Mouse (Mus musculus) heart, embryonic 12.5 days (tissue): ENCODE data around the gene Cd72. TPM values are rescaled to one million over a fixed set of nuclear protein-coding genes. Genes with fewer than 3 reads are reported as not detected.

Experiments
- ATAC-seq: fragments of 200-750 bp; cut with Nextera tagmentation; 2 replicates; pipeline ENCODE4 v1.8.0; 2017; ENCODE audit warnings: moderate TSS enrichment, moderate library complexity; ENCODE audit not compliant: insufficient number of reproducible peaks, low FRiP score
- H3K27ac ChIP-seq: fragments of 300-500 bp; sonication (generic); 2 replicates; pipeline ENCODE4 v1.5.1; 2016; ENCODE audit warnings: mild to moderate bottlenecking, moderate library complexity; ENCODE audit not compliant: poor library complexity, severe bottlenecking
- H3K27me3 ChIP-seq: fragments of 300-500 bp; sonication (generic); replicated peaks from 2 replicates; pipeline ENCODE4 v1.6.1; 2016; ENCODE audit warnings: mild to moderate bottlenecking, moderate library complexity
- H3K36me3 ChIP-seq: fragments of 300-500 bp; sonication (generic); 2 replicates; pipeline ENCODE4 v1.6.1; 2016; ENCODE audit warnings: mild to moderate bottlenecking, moderate library complexity
- H3K4me1 ChIP-seq: fragments of 300-500 bp; sonication (generic); replicated peaks from 2 replicates; pipeline ENCODE4 v1.6.1; 2016; ENCODE audit warnings: mild to moderate bottlenecking
- H3K4me2 ChIP-seq: fragments of 300-500 bp; sonication (generic); 2 replicates; pipeline ENCODE4 v1.6.1; 2016; ENCODE audit warnings: mild to moderate bottlenecking, moderate library complexity
- H3K4me3 ChIP-seq: fragments of 300-500 bp; sonication (generic); 2 replicates; pipeline ENCODE4 v1.5.1; 2016; ENCODE audit warnings: mild to moderate bottlenecking
- H3K9ac ChIP-seq: fragments of 300-500 bp; sonication (generic); 2 replicates; pipeline ENCODE4 v1.6.1; 2016; ENCODE audit warnings: mild to moderate bottlenecking, moderate library complexity
- H3K9me3 ChIP-seq: fragments of 300-500 bp; sonication (generic); replicated peaks from 2 replicates; pipeline ENCODE4 v1.6.1; 2016; ENCODE audit warnings: mild to moderate bottlenecking, moderate library complexity
- WGBS: fragments of 180-500 bp; shearing (Covaris S2); methylation state at CpG from one replicate; pipeline ENCODE4 v1.1.7; 2016; 5-methylcytosine and 5-hydroxymethylcytosine counted together
- polyA plus RNA-seq: library from polyadenylated mRNA; unstranded; fragments of >200 nt; fragmentation: Nextera tagmentation; extraction: Ambion mirVana; gene quantifications from 2 replicates; pipeline ENCODE4 v1.2.1, GENCODE M21; 2016

Gene Cd72
- polyA plus RNA-seq, result 0.82 and 2.0 TPM in 2 replicates

DNA sequence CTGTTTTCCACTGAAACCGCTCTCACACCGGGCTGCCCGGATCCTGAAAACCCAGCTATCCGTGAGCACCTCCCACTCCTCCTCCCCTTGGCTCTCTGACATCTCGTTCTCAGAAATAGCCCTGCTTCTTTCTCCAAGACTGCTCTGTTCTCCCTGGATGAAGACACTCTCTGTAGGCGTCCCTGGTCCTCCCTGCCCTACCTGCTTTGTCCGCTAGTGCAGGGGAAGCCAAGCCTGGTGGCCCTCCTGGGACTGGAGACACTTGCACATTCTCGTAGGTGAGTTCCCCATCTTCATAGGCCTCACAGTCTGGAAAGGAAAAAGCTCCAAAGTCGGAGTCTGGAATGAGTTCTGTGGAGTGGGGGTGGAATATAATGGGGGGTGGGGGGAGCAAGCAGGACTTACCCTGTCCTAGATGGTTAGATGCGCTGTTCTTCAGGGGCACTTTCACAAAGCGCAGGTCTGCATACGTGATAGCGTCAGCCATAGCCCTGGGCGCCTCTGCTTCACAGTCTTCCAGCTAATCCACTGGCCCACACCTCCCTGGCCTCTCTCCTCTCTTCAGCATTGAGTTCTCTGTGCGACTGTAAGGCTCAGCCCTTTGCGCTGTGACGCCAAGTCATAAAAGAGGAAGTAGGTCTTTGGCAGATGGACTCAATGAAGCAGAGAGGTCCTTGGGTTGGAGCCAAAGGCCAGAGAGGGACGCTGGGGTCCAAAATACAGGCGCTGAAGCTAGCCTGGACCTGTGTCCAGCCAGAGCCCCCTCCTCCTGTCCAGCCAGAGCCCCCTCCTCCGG lies at the start of gene Cd72:
Gene Cd72 (minus strand): TSS at position 588 of the 796 bp plus-strand sequence.
- ATAC-seq, result no peak
- peak within 1 kb of the TSS; percentile 71 for H3K4me2 ChIP-seq
- H3K9me3 ChIP-seq, result no peaks in the 10 kb centered on the region
- H3K36me3 ChIP-seq, result no peaks in the 10 kb centered on the region
- WGBS, result 26% methylated on average over 20 of the region's 20 CpGs
- peak within 1 kb of the TSS; percentile 48; the same call in 1 of the 2 replicates for H3K9ac ChIP-seq
- H3K4me3 ChIP-seq, result peak within 1 kb of the TSS; percentile 35
- H3K27ac ChIP-seq, result no peak within 1 kb of the TSS
- peaks cover 30% of the 10 kb centered on the region for H3K4me1 ChIP-seq
- H3K27me3 ChIP-seq, result peaks cover 53% of the 10 kb centered on the region

DNA sequence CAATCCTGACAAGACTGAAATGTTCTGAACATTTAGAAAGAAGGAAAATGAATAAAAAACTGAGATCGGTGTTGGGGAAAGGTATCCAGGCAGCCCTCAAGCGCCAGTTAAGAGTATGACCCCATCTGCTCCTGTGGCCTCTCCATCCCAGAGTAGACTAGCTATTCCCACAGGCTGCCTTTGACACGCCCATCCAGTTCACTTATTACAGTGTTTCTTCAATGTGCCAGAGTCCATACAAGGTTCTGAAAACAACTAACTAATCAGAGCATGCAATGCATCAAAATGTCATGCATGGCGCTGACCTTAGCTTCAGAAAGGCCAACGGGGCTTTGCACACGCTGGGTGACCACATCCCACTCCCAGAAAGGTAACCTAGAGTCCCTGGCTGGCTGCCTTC lies 49.1 kb upstream of the Cd72 start:
- Histone ChIP-seq H3K27me3 (peaks cover 9% of the 10 kb centered on the region), H3K4me1 (peaks cover 18% of the 10 kb centered on the region), H3K4me3 (no peak overlapping the region), H3K4me2 (no peak overlapping the region), H3K9ac (no peak overlapping the region), H3K9me3 (no peaks in the 10 kb centered on the region), H3K36me3 (no peaks in the 10 kb centered on the region), H3K27ac (no peak overlapping the region)
- WGBS, result 76% methylated on average over 6 of the region's 6 CpGs
- ATAC-seq, result no peak

DNA sequence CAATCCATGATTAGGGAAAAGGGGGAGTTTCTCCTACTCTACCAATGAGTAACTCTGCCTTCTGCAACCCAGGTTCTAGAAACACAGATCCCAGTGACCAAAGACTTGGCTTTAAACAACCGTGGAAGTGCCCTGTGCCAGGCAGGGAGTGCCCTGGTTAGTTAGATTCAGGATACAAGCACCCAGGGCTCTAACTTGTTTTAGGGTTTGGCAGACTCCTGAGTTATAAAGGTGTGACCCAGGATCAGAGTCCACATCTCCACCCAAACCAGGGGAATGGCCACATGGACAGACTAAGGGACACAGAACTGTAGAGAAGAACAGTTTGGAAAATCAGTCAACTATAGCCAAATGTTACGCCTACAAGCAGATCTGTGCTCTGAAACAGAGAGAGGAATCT lies 48.6 kb upstream of the Cd72 start:
- no peak overlapping the region for H3K4me3 ChIP-seq
- H3K4me2 ChIP-seq, result no peak overlapping the region
- no peak for ATAC-seq
- H3K27ac ChIP-seq, result no peak overlapping the region
- H3K27me3 ChIP-seq, result peaks cover 9% of the 10 kb centered on the region
- H3K9me3 ChIP-seq, result no peaks in the 10 kb centered on the region
- WGBS, result 70% methylated on average over 2 of the region's 2 CpGs
- H3K9ac ChIP-seq, result no peak overlapping the region
- peaks cover 20% of the 10 kb centered on the region for H3K4me1 ChIP-seq
- H3K36me3 ChIP-seq, result no peaks in the 10 kb centered on the region

DNA sequence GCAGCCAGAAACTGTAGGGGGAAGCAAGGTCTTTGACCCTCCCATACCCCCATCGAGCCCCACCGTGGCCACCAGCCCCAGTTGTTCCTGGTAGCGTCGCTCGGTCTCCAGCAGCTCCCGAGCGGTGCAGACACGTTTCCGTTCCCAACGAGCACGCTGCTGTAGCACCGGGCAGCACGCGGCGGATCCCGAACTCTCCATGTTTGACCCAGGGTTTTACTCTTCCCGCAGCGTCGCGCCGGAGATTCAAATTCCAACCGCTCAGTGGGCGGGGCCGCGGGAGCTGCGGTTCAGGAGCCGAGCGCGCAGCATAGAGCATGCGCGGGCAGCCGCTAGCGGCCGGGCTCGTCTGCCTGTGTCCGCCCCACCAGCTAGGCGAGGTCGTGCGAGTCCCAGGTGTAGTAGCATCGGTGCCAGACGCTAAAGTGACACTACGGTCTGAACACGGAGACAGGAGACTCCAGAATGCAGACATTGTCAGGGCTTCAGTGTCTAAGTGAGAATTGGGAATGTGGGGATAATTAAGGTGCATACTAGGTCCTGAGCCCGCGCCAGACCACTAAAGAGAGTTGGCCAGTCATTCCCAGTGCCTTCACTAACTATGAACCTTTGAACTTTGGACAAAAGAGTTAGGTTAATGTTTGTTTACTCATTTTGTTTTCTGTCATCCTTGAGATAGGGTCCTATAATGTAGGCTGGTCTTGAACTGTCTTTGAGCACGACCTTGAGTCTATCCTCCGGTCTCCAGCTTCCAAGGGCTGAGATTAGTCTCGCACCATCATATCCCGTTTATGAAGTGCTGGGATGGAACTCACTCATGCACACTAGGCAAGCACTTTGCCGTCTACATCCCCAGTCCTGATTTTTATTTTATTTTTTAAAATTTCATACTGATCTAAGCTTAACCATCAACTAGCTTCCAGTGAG lies 45.2 kb upstream of the Cd72 start, which contains the start of gene Arhgef39:
Gene Arhgef39 (minus strand): TSS at position 289 of the 927 bp plus-strand sequence.
- H3K9ac ChIP-seq, result peak within 1 kb of the TSS; percentile 75
- ATAC-seq, result peak; percentile 89

DNA sequence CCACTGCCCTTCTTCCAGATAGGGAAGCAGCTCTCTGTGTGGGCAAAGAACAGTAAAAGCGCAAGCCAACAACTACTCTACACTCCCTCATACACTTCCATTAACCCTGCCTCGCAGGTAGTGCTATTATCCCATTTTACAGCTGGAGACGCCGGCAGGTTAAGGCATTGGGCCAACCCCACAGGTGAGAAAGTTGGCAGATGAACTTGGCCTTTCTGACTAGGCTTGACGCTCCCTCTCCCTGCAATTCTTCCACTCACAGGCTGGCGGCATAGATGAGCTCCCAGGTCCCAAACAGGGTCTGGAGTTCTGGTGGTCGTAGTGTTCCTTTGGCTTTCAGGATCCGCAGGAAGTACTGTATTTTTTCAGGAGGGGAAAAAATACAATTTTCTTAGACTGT lies 44.6 kb upstream of the Cd72 start:
- peak; percentile 65 for ATAC-seq
- H3K27ac ChIP-seq, result peak overlapping the region; percentile 52; the same call in 1 of the 2 replicates

More for the DNA sequence above, 45.2 kb upstream of the Cd72 start, which contains the start of gene Arhgef39:
- peaks cover 19% of the 10 kb centered on the region for H3K36me3 ChIP-seq
- 7% methylated on average over 50 of the region's 50 CpGs for WGBS
- H3K4me2 ChIP-seq, result peak within 1 kb of the TSS; percentile 80
- H3K9me3 ChIP-seq, result no peaks in the 10 kb centered on the region
- peak within 1 kb of the TSS; percentile 52; the same call in 1 of the 2 replicates for H3K27ac ChIP-seq
- H3K4me3 ChIP-seq, result peak within 1 kb of the TSS; percentile 67
- H3K27me3 ChIP-seq, result no peaks in the 10 kb centered on the region
- H3K4me1 ChIP-seq, result peaks cover 43% of the 10 kb centered on the region

DNA sequence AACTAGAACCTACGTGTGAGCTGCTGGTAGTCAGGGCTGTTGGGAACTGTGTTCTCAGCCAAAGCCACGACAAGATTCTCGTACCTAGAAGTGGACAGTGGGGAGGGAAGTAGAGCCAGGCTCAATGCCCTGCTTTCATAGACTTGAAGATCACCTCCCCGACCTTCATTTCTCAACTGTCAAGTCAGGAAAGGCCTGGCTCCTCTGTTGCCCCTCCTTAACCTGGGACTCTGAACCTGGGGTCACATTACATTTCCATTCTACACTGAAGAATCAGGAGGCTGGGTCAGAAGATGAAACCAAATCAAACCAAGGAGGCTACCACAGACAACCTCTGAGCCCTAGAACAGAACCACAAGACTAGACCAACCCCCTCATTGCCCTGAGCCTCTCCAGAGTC lies 43.5 kb upstream of the Cd72 start:
- Histone ChIP-seq H3K4me3 (peak overlapping the region; percentile 67), H3K9ac (peak overlapping the region; percentile 75), H3K27ac (no peak overlapping the region), H3K4me1 (peaks cover 50% of the 10 kb centered on the region), H3K36me3 (peaks cover 19% of the 10 kb centered on the region), H3K27me3 (no peaks in the 10 kb centered on the region), H3K9me3 (no peaks in the 10 kb centered on the region), H3K4me2 (peak overlapping the region; percentile 80)
- WGBS, result 63% methylated on average over 4 of the region's 4 CpGs
- ATAC-seq, result no peak

More for the DNA sequence above, 44.6 kb upstream of the Cd72 start:
- peaks cover 49% of the 10 kb centered on the region for H3K4me1 ChIP-seq
- WGBS, result 10% methylated on average over 8 of the region's 8 CpGs
- H3K4me2 ChIP-seq, result peak overlapping the region; percentile 80
- peak overlapping the region; percentile 75 for H3K9ac ChIP-seq
- H3K36me3 ChIP-seq, result peaks cover 19% of the 10 kb centered on the region
- no peaks in the 10 kb centered on the region for H3K9me3 ChIP-seq
- H3K4me3 ChIP-seq, result peak overlapping the region; percentile 67
- H3K27me3 ChIP-seq, result no peaks in the 10 kb centered on the region

DNA sequence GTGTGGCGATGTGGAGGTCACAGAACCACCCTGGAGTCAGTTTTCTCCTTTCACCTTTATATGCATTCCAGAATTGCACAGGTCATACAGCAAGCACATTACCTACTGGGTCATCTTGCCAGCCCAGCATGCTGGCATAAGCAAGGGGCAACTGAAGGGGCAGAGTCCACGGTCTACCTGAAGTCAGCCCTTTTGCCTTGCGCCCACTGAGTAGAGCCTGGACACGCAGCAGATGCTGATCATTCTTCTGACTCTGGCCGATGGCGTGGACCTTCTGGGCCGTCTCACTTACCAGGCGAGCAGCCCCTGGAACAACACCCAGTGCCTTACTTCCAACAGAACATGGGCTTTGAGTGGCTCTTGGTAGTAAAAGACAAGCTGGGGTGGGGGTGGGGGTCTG lies 43.0 kb upstream of the Cd72 start:
- H3K4me2 ChIP-seq, result peak overlapping the region; percentile 80
- H3K27me3 ChIP-seq, result no peaks in the 10 kb centered on the region
- peak overlapping the region; percentile 75; the same call in 1 of the 2 replicates for H3K9ac ChIP-seq
- no peak overlapping the region for H3K27ac ChIP-seq
- WGBS, result 83% methylated on average over 8 of the region's 8 CpGs
- no peak overlapping the region for H3K4me3 ChIP-seq
- ATAC-seq, result no peak
- H3K4me1 ChIP-seq, result peaks cover 50% of the 10 kb centered on the region
- no peaks in the 10 kb centered on the region for H3K9me3 ChIP-seq
- H3K36me3 ChIP-seq, result peaks cover 19% of the 10 kb centered on the region

DNA sequence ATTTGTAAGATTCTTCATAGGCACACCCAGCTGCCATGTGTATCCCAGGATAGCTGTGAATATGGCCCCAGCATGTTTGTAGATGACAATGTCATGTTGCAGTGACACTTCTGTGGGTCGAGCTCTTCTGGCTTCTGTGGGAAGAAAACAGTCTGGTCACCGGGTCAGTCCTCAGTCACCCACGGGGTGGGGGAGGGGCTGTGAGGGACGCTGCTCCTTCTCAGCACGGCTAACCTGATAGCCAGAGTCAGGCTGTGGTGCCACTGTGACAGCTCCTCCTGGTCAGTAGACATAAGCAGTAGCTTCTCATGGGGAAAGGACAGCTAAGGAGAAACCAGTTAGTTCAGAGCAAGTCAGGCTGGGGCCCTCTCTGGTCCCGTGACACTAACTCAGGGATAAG lies 42.2 kb upstream of the Cd72 start:
- Histone ChIP-seq H3K4me1 (peaks cover 50% of the 10 kb centered on the region), H3K4me2 (no peak overlapping the region), H3K9ac (no peak overlapping the region), H3K36me3 (peaks cover 19% of the 10 kb centered on the region), H3K27ac (no peak overlapping the region), H3K27me3 (no peaks in the 10 kb centered on the region), H3K4me3 (no peak overlapping the region), H3K9me3 (no peaks in the 10 kb centered on the region)
- ATAC-seq, result no peak
- WGBS, result 39% methylated on average over 6 of the region's 6 CpGs

DNA sequence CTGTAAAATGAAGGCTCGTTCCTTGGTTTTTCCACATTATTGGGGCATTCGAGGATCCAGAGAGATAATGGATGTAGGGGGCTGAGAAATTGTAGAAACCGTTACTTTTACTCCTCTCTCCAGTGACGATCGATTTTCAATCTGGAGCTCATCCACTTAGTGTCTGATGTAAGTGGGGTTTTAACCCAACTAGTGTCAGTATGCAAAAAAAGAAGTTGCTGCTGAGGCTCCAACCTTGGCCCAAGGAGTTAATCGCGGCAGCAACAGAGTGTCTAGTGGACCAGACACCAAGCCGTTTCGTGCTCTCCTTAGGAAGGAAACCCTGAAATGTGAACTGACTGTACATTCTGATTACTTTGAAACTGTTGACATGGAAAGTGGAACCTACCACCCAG lies 39.4 kb upstream of the Cd72 start:
- H3K9me3 ChIP-seq, result no peaks in the 10 kb centered on the region
- WGBS, result 2% methylated on average over 9 of the region's 9 CpGs
- peak overlapping the region; percentile 70 for H3K4me3 ChIP-seq
- H3K27me3 ChIP-seq, result no peaks in the 10 kb centered on the region
- peaks cover 19% of the 10 kb centered on the region for H3K36me3 ChIP-seq
- ATAC-seq, result no peak
- H3K9ac ChIP-seq, result peak overlapping the region; percentile 81
- peak overlapping the region; percentile 73 for H3K4me2 ChIP-seq
- H3K27ac ChIP-seq, result peak overlapping the region; percentile 87
- H3K4me1 ChIP-seq, result peaks cover 48% of the 10 kb centered on the region

DNA sequence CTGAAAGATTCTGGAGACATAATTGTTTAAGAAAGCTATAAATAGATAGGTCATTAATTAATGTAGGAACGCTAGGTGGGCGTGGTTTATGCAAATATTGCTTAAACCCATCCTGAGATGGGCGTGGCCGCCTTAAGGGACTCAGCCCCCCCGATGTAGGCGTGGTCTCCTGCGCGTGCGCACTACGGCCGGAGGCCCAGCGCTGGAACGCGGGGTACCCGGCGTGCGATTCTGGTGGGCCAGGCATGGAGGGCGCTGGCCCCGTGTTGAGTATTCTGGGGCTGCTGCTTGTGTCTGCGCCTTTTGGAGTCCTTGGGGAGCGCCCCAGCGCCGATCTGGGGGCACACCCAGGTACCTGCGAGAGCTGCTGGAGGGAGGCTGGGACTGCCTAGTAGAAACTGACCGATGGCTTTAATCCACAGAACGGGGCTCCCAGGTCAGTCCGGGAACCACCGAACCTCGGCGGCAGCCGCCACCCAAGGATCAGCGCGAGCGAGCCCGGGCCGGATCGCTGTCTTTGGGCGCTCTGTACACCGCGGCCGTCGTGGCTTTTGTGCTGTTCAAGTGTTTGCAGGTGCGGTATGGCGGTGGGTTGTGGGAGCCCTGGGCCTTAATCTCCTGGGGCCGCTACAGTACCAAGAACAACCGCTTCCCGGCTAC lies 38.9 kb upstream of the Cd72 start:
- Histone ChIP-seq H3K9me3 (no peaks in the 10 kb centered on the region), H3K9ac (peak overlapping the region; percentile 81), H3K27me3 (no peaks in the 10 kb centered on the region), H3K4me2 (peak overlapping the region; percentile 73), H3K27ac (peak overlapping the region; percentile 87), H3K4me3 (peak overlapping the region; percentile 70), H3K36me3 (peaks cover 19% of the 10 kb centered on the region), H3K4me1 (peaks cover 43% of the 10 kb centered on the region)
- ATAC-seq, result peak; percentile 93
- under 1% methylated on average over 47 of the region's 47 CpGs for WGBS
